ENCODE assay signal across 8 mouse cellular contexts in the genomic region with DNA sequence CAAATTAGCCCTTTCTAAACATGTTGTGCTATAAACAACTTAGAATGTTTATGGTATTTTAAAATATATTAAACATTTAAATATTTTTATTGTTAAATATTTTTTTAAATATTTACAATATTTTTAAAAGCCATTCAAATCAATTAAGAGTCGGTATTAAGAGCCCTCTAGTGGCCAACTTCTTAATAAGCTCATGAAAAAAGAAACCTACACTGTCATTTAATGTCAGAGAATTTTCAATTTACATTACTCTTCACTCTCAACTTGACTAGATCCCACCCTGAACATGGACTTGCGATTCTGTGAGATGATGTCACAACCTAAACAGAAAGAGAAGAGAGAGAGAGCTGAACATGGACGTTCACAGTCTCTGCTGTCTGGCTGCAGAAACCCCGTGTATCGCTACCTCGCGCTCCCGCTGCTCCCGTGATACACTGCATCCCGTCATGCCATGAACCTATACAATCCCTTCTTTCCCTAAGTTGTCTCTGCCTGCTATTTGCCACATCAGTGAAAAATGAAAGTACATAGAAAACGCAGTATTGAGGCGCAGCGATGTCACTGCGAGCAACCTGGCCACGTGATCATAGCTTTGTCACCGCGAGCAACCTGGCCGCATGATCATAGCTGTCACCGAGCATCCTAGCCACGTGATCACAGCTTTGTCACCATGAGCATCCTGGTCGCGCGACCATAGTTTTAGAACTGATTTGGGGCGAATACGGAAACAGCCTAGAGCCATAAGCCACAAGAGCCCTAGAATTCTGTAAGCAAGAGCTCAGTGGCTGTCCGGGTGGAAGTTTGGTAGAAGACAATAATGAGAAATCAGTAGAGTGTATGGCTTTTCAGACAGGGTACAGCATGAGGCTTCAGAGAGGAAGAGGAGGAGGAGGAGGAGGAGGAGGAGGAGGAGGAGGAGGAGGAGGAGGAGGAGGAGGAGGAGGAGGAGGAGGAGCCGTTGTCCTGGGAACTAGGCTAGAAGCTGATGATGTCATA. TPM values are rescaled to one million over a fixed set of nuclear protein-coding genes. Genes with fewer than 3 reads are reported as not detected.
DNase-seq lines count a peak whose midpoint lies in the region; ATAC-seq and TF ChIP-seq lines count a peak whose summit lies in the region.

No protein-coding gene starts in this region.

- no peak for TF ChIP-seq CTCF in spleen, adult 2 months (IDR thresholded peaks at IDR 0.05; ENCODE audit: extremely low read depth, insufficient read depth, insufficient read length, insufficient replicate concordance)
- TF ChIP-seq CTCF in liver, postnatal 0 days (IDR thresholded peaks at IDR 0.05; ENCODE audit: low read depth): peak; percentile 37

- 56% methylated on average over 27 of the region's 27 CpGs for WGBS in spleen, adult 2 months
- WGBS in liver, postnatal 0 days (ENCODE audit: insufficient replicate concordance): 49% methylated on average over 27 of the region's 27 CpGs

- no peaks in the 10 kb centered on the region for H3K27me3 ChIP-seq in spleen, adult 2 months (ENCODE audit: control insufficient read depth, insufficient read depth, low read length)
- H3K27me3 ChIP-seq in liver, postnatal 0 days (ENCODE audit: insufficient read depth, low read length): no peaks in the 10 kb centered on the region

- no peak overlapping the region for H3K9ac ChIP-seq in liver, postnatal 0 days (replicated peaks)

- peak overlapping the region; percentile 54 for H3K4me2 ChIP-seq in liver, postnatal 0 days (ENCODE audit: low read depth, low read length)

- H3K4me3 ChIP-seq in spleen, adult 2 months (ENCODE audit: extremely low read depth, insufficient read depth, insufficient read length): peak overlapping the region; percentile 35
- H3K4me3 ChIP-seq in liver, postnatal 0 days (ENCODE audit: low read depth, low read length): peak overlapping the region; percentile 16

- peak in 1 of 2 experiments; percentile 65 for DNase-seq in spleen, adult 2 months (ENCODE audit: low read depth in 1 of 2, low spot score in 2 of 2)
- no peak for DNase-seq in spleen, postnatal 14 days (ENCODE audit: low spot score in 2 of 2)
- peak; percentile 60 to 65 for DNase-seq in cerebellum, postnatal 14 days
- DNase-seq in layer of hippocampus, adult 18-20 months (ENCODE audit: low spot score in 2 of 2): peak; percentile 30 to 51
- DNase-seq in liver, postnatal 0 days: no peak
- peak; percentile 76 for DNase-seq in retina, embryonic 14.5 days (ENCODE audit: low spot score)
- DNase-seq in gastrocnemius, postnatal 25 days: no peak

- peak; percentile 65 for ATAC-seq in granulocyte monocyte progenitor cell, adult 5-6 weeks (replicated peaks; ENCODE audit: poor library complexity, severe bottlenecking)
- ATAC-seq in liver, postnatal 0 days: peak; percentile 50

- TF ChIP-seq POLR2A in spleen, adult 2 months (IDR thresholded peaks at IDR 0.05; ENCODE audit: low read depth, low read length): no peak

- H3K9me3 ChIP-seq in liver, postnatal 0 days (ENCODE audit: low read length): no peaks in the 10 kb centered on the region

- no peak overlapping the region for H3K27ac ChIP-seq in spleen, adult 2 months (ENCODE audit: insufficient read depth, low read length)
- no peak overlapping the region for H3K27ac ChIP-seq in liver, postnatal 0 days (ENCODE audit: low read depth)

- no peaks in the 10 kb centered on the region for H3K36me3 ChIP-seq in spleen, adult 2 months (ENCODE audit: control insufficient read depth, insufficient read depth, low read length)
- no peaks in the 10 kb centered on the region for H3K36me3 ChIP-seq in liver, postnatal 0 days (replicated peaks; ENCODE audit: insufficient read depth, low read length)

- no peaks in the 10 kb centered on the region for H3K4me1 ChIP-seq in spleen, adult 2 months (ENCODE audit: control insufficient read depth, insufficient read depth, insufficient read length)
- no peaks in the 10 kb centered on the region for H3K4me1 ChIP-seq in liver, postnatal 0 days (ENCODE audit: insufficient read depth)

- no peak for TF ChIP-seq EP300 in liver, postnatal 0 days (IDR thresholded peaks at IDR 0.05; ENCODE audit: low read depth)

RNA-seq across cellular contexts. Expression of a gene that starts 23.4 kb away (rescaled TPM):
- polyA plus RNA-seq in spleen, adult 2 months (2012; rRNA removed): 0.09 and 0.16 TPM in 2 replicates
- not detected in 2 replicates for total RNA-seq in granulocyte monocyte progenitor cell, adult 5-6 weeks (2014; fragmentation: Nextera tagmentation)
- total RNA-seq in granulocyte monocyte progenitor cell, adult 5-6 weeks (2017): 0.60 TPM in 1 of 2 replicates, not detected in the other
- total RNA-seq in layer of hippocampus, adult 18-20 months (2021): 1 to 10 TPM; 1.0 to 1.3 TPM
- polyA plus RNA-seq in liver, postnatal 0 days (2015; fragmentation: Nextera tagmentation; extraction: Ambion mirVana): 0.11 and 0.13 TPM in 2 replicates
- under 1 TPM; 0.19 to 0.26 TPM for total RNA-seq in gastrocnemius, postnatal 25 days (2021)

RNA-seq across cellular contexts. Expression of a gene that starts 23.5 kb away (rescaled TPM):
- 1.5 and 2.3 TPM in 2 replicates for polyA plus RNA-seq in spleen, adult 2 months (2012; rRNA removed)
- total RNA-seq in granulocyte monocyte progenitor cell, adult 5-6 weeks (2014; fragmentation: Nextera tagmentation): 18.3 and 18.4 TPM in 2 replicates
- total RNA-seq in granulocyte monocyte progenitor cell, adult 5-6 weeks (2017): 19.7 and 21.4 TPM in 2 replicates
- 10 to 100 TPM; 26.5 to 26.9 TPM for total RNA-seq in layer of hippocampus, adult 18-20 months (2021)
- 42.3 and 44.9 TPM in 2 replicates for polyA plus RNA-seq in liver, postnatal 0 days (2015; fragmentation: Nextera tagmentation; extraction: Ambion mirVana)
- total RNA-seq in gastrocnemius, postnatal 25 days (2021): 10 to 100 TPM; 49.1 to 56.8 TPM

Comparison
In these comparisons a context has a peak if more than half of its experiments do, and no peak if none do; other contexts are left out.
1. DNase-seq: peak in cerebellum, postnatal 14 days (2 of 2), layer of hippocampus, adult 18-20 months (2 of 2) and retina, embryonic 14.5 days (single experiment); none in spleen, postnatal 14 days (0 of 2), liver, postnatal 0 days (single experiment) and gastrocnemius, postnatal 25 days (single experiment).